Mouse (Mus musculus) mesoderm, embryonic 11.5 days (tissue): ENCODE results near the gene Slc4a8.
"Not testable (repeated sequence)": the region's sequence is repeated elsewhere in the genome, so short reads cannot be mapped to it uniquely, and the experiment has no call there.

ENCODE experiments used
- DNase-seq: peaks from one replicate; pipeline ENCODE4 v3.0.0-alpha.2; 2012; ENCODE audit warnings: low read depth, low spot score

Gene Slc4a8

GRCm38 (mm10) chr15:100743238-100743637, 18.3 kb upstream of the Slc4a8 start:
- DNase-seq: no peak

GRCm38 (mm10) chr15:100746478-100747120, 14.9 kb upstream of the Slc4a8 start:
- DNase-seq: no peak

GRCm38 (mm10) chr15:100747121-100747963, 14.2 kb upstream of the Slc4a8 start:
- DNase-seq: peak; percentile 45

GRCm38 (mm10) chr15:100748584-100748983, 13.0 kb upstream of the Slc4a8 start:
- no peak for DNase-seq

- DNase-seq: no peak
Measured at GRCm38 (mm10) chr15:100749751-100750538, 11.6 kb upstream of the Slc4a8 start.

- no peak for DNase-seq
Measured at GRCm38 (mm10) chr15:100752439-100752838, 9.1 kb upstream of the Slc4a8 start.

- DNase-seq: no peak
Measured at GRCm38 (mm10) chr15:100753045-100753444, 8.5 kb upstream of the Slc4a8 start.

- no peak for DNase-seq
Measured at GRCm38 (mm10) chr15:100754041-100754440, 7.5 kb upstream of the Slc4a8 start.

GRCm38 (mm10) chr15:100754805-100755497, 6.6 kb upstream of the Slc4a8 start:
- DNase-seq: no peak

- no peak for DNase-seq
Measured at GRCm38 (mm10) chr15:100755498-100755859, 6.1 kb upstream of the Slc4a8 start.

- DNase-seq: no peak
Measured at GRCm38 (mm10) chr15:100755881-100756624, 5.5 kb upstream of the Slc4a8 start.

GRCm38 (mm10) chr15:100757527-100757978, 4.0 kb upstream of the Slc4a8 start:
- DNase-seq: peak; percentile 83

- no peak for DNase-seq
Measured at GRCm38 (mm10) chr15:100759286-100759685, 2.3 kb upstream of the Slc4a8 start.

- no peak for DNase-seq
Measured at GRCm38 (mm10) chr15:100761036-100761418, 520 bp upstream of the Slc4a8 start.

- no peak for DNase-seq
Measured at GRCm38 (mm10) chr15:100762649-100763048, 1.1 kb downstream of the Slc4a8 start.

GRCm38 (mm10) chr15:100764163-100764951, 2.8 kb downstream of the Slc4a8 start:
- DNase-seq: no peak

- DNase-seq: no peak
Measured at GRCm38 (mm10) chr15:100766826-100767225, 5.3 kb downstream of the Slc4a8 start.

GRCm38 (mm10) chr15:100767851-100768250, 6.3 kb downstream of the Slc4a8 start:
- DNase-seq: no peak

- DNase-seq: not testable (repeated sequence)
Measured at GRCm38 (mm10) chr15:100769023-100769422, 7.5 kb downstream of the Slc4a8 start.

GRCm38 (mm10) chr15:100770338-100770737, 8.8 kb downstream of the Slc4a8 start:
- DNase-seq: no peak
